Mouse (Mus musculus): ENCODE measurements around the gene Polr3c. TPM values are rescaled to one million over a fixed set of nuclear protein-coding genes. Genes with fewer than 3 reads are reported as not detected.
A peak's percentile ranks its signal among the peaks of the same experiment; 100 is the strongest.

Gene Polr3c
- polyA plus RNA-seq, 1 experiment from 2014 or later: 43.7 TPM

DNA sequence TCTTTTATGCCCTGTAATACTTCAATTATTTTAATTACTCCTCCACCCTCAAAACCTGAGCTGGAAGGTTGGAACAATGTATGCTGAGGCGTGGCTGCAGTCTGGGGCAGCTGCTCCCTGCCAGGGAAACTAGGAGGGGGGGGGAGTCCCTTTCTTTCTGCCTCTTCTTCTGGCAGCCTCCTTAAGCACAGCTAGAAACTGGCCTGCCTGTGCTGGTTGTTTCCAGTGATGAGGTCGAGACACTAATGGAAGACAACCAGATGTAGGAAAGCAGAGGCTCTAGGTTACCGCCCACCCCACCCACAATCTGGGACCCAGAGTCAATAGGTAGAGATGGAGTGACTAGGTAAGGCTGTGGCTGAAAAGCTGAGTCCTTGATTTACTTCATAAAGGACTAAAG is 51.7 kb downstream of the Polr3c start:
- DNase-seq (ENCODE audit: low spot score) (no peak), ATAC-seq (ENCODE audit: insufficient read depth, low FRiP score, low TSS enrichment) (no peak)
- Histone ChIP-seq H3K27ac (ENCODE audit: low read depth, low read length) (no peak overlapping the region), H3K4me3 (ENCODE audit: low read depth, low read length) (no peak overlapping the region), H3K36me3 (ENCODE audit: control insufficient read depth, insufficient read depth, low read length) (no peaks in the 10 kb centered on the region), H3K9me3 (ENCODE audit: control insufficient read depth, low read length) (no peaks in the 10 kb centered on the region), H3K4me1 (ENCODE audit: control insufficient read depth, insufficient read depth, low read length) (no peaks in the 10 kb centered on the region), H3K4me2 (ENCODE audit: low read depth) (no peak overlapping the region), H3K27me3 (ENCODE audit: control insufficient read depth, insufficient read depth, low read length) (no peaks in the 10 kb centered on the region; the same call in 1 of the 2 replicates), H3K9ac (ENCODE audit: low read length) (no peak overlapping the region)
- WGBS: 25% methylated on average over 3 of the region's 3 CpGs

DNA sequence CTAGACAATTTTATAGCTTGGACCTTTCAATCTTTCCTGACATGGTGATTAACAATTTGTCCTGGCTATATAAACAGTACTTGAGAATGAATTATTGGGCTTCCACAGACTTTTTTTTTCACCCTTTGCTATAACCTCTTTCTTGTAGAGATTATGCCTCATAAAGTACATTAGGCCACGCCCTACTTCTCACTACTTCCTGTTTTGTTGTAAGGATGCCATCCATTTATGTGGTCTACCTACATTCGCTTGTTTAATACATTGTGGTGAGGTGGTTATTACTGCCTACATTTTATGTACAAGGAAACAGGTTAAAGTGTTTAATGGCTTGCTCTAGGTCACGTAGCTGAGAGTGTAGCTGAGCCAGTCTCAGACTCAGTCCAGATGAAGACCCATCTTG is 52.3 kb downstream of the Polr3c start:
- no peak overlapping the region for H3K27ac ChIP-seq (ENCODE audit: low read depth, low read length)
- WGBS: 76% methylated on average over 3 of the region's 3 CpGs
- ATAC-seq (ENCODE audit: insufficient read depth, low FRiP score, low TSS enrichment) (no peak), DNase-seq (ENCODE audit: low spot score) (no peak)
- H3K4me3 ChIP-seq (ENCODE audit: low read depth, low read length): no peak overlapping the region
- H3K27me3 ChIP-seq (ENCODE audit: control insufficient read depth, insufficient read depth, low read length): no peaks in the 10 kb centered on the region; the same call in 1 of the 2 replicates
- no peaks in the 10 kb centered on the region for H3K9me3 ChIP-seq (ENCODE audit: control insufficient read depth, low read length)
- 0 out of 2 replicates have a peak, but pooled peaks cover 2% of the 10 kb centered on the region for H3K4me1 ChIP-seq (ENCODE audit: control insufficient read depth, insufficient read depth, low read length)
- no peaks in the 10 kb centered on the region for H3K36me3 ChIP-seq (ENCODE audit: control insufficient read depth, insufficient read depth, low read length)
- no peak overlapping the region for H3K4me2 ChIP-seq (ENCODE audit: low read depth)
- H3K9ac ChIP-seq (ENCODE audit: low read length): no peak overlapping the region

DNA sequence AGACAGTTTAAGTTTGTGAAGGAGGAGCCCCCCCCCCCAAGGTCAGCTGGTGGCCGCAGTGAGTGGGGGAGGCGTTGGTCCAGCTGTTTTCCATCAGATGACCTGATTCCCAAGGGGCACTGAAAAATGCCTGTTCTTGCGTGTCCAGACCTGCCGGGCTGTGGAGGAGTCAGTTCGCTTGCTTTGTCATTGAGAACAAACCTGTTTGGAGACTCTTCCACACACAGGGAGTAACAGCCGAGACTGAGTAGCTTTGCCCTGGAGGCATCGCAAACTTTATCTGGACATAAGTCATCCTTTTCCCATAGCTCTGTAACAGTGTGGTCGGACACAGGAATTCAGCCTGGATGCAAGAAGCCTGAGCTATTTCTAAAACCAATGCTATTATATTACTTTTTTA is 53.0 kb downstream of the Polr3c start:
- Histone ChIP-seq H3K36me3 (ENCODE audit: control insufficient read depth, insufficient read depth, low read length) (no peaks in the 10 kb centered on the region), H3K4me2 (ENCODE audit: low read depth) (no peak overlapping the region), H3K27me3 (ENCODE audit: control insufficient read depth, insufficient read depth, low read length) (no peaks in the 10 kb centered on the region; the same call in 1 of the 2 replicates), H3K4me1 (ENCODE audit: control insufficient read depth, insufficient read depth, low read length) (0 out of 2 replicates have a peak, but pooled peaks cover 2% of the 10 kb centered on the region), H3K9me3 (ENCODE audit: control insufficient read depth, low read length) (no peaks in the 10 kb centered on the region), H3K9ac (ENCODE audit: low read length) (no peak overlapping the region), H3K27ac (ENCODE audit: low read depth, low read length) (no peak overlapping the region; the same call in 1 of the 2 replicates), H3K4me3 (ENCODE audit: low read depth, low read length) (no peak overlapping the region)
- 49% methylated on average over 8 of the region's 8 CpGs for WGBS
- DNase-seq (ENCODE audit: low spot score) (no peak), ATAC-seq (ENCODE audit: insufficient read depth, low FRiP score, low TSS enrichment) (no peak)

DNA sequence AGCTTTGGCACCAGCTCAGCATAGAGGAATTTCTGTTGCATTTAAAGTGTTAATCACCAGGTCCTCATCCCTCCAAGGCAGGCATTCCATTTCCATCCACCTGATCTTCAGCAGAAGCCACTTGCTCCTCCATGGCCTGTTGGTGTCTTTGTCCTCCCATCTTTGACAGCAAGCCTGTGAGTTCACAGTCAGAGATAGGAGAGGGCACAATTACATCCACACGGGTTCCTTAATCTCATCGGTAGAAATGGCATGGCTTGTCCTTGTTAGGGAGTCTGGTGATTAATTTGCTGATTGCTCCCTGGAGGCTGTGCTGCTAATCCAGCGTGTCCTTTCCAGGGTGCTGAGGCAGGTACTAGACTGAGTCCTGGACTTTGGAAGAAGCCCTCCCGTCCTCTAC is 53.9 kb downstream of the Polr3c start:
- H3K9me3 ChIP-seq (ENCODE audit: control insufficient read depth, low read length): no peaks in the 10 kb centered on the region
- H3K9ac ChIP-seq (ENCODE audit: low read length): no peak overlapping the region
- H3K27ac ChIP-seq (ENCODE audit: low read depth, low read length): no peak overlapping the region
- no peaks in the 10 kb centered on the region; the same call in 1 of the 2 replicates for H3K27me3 ChIP-seq (ENCODE audit: control insufficient read depth, insufficient read depth, low read length)
- DNase-seq (ENCODE audit: low spot score): no peak
- H3K4me1 ChIP-seq (ENCODE audit: control insufficient read depth, insufficient read depth, low read length): 0 out of 2 replicates have a peak, but pooled peaks cover 2% of the 10 kb centered on the region
- H3K4me2 ChIP-seq (ENCODE audit: low read depth): no peak overlapping the region
- no peak for ATAC-seq (ENCODE audit: insufficient read depth, low FRiP score, low TSS enrichment)
- WGBS: 69% methylated on average over 4 of the region's 4 CpGs
- no peak overlapping the region for H3K4me3 ChIP-seq (ENCODE audit: low read depth, low read length)
- no peaks in the 10 kb centered on the region for H3K36me3 ChIP-seq (ENCODE audit: control insufficient read depth, insufficient read depth, low read length)

DNA sequence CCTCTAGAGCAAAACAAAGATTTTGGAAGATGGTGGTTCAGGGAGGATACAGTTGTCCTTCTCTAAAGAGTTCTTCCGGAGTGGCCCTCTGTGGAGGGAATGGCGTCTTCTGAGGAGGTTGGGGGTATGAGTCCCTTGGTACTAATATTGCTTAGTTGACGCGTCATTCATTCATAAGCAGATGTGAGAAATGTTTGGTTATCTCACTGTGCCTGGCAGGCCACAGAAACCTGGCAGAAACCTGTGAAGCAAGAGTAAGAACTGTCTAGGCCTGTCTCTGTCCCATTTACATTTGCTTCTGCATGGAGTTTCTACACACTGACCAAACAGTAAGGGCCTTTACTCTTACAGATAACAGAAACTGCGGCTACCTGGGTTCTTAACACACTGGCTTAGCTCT is 55.9 kb downstream of the Polr3c start:
- Histone ChIP-seq H3K4me2 (ENCODE audit: low read depth) (no peak overlapping the region), H3K27me3 (ENCODE audit: control insufficient read depth, insufficient read depth, low read length) (no peaks in the 10 kb centered on the region; the same call in 1 of the 2 replicates), H3K4me1 (ENCODE audit: control insufficient read depth, insufficient read depth, low read length) (0 out of 2 replicates have a peak, but pooled peaks cover 2% of the 10 kb centered on the region), H3K9me3 (ENCODE audit: control insufficient read depth, low read length) (no peaks in the 10 kb centered on the region), H3K9ac (ENCODE audit: low read length) (no peak overlapping the region), H3K4me3 (ENCODE audit: low read depth, low read length) (no peak overlapping the region), H3K27ac (ENCODE audit: low read depth, low read length) (no peak overlapping the region), H3K36me3 (ENCODE audit: control insufficient read depth, insufficient read depth, low read length) (no peaks in the 10 kb centered on the region)
- ATAC-seq (ENCODE audit: insufficient read depth, low FRiP score, low TSS enrichment) (no peak), DNase-seq (ENCODE audit: low spot score) (no peak)
- 94% methylated on average over 5 of the region's 5 CpGs for WGBS

DNA sequence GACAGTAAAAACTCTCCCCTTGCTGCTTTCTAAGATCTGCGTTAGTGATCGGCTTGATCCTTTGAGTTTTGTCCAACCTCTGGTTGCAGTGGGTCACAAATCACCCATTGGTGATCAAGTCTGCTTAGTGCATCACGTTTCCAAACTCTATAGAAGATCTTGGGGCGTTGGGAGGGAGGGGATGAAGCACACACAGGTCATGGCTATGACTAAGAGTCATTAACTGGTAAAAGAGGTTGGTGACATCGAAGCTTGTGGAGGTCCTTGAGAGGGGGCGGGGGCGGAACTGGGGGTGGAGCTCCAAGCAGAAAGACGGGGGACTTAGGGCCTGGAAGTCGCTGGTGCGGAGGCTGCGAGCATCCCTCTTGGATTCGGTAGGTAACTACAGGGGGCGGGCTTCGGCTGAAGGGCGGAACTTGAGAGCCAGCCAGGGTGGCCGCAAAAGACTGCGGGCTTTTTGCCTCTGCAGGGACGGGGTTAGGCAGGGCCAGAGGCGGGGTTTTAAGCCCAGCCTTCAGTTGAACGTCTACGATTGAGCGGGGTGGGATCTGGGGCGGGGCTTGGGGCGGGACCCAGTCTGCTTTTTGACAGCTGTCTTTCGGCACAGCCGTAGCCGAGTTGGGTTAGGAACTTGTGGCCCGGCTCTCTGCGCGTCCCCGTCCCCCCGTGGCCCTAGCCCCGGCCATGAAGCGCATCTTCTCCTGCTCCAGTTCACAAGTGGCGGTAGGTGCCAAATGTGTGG is 57.5 kb downstream of the Polr3c start, which contains the start of gene Ankrd35:
Gene Ankrd35 (plus strand): TSS at position 405 of the 742 bp plus-strand sequence.
- peak; percentile 87 for ATAC-seq (ENCODE audit: insufficient read depth, low FRiP score, low TSS enrichment)
- peak within 1 kb of the TSS; percentile 32 for H3K4me3 ChIP-seq (ENCODE audit: low read depth, low read length)
- H3K4me1 ChIP-seq (ENCODE audit: control insufficient read depth, insufficient read depth, low read length): 0 out of 2 replicates have a peak, but pooled peaks cover 2% of the 10 kb centered on the region
- peak; percentile 83 for DNase-seq (ENCODE audit: low spot score)
- WGBS: 4% methylated on average over 34 of the region's 35 CpGs
- H3K4me2 ChIP-seq (ENCODE audit: low read depth): peak within 1 kb of the TSS; percentile 52
- no peak within 1 kb of the TSS for H3K27ac ChIP-seq (ENCODE audit: low read depth, low read length)
- no peaks in the 10 kb centered on the region; the same call in 1 of the 2 replicates for H3K27me3 ChIP-seq (ENCODE audit: control insufficient read depth, insufficient read depth, low read length)
- H3K9me3 ChIP-seq (ENCODE audit: control insufficient read depth, low read length): no peaks in the 10 kb centered on the region
- H3K9ac ChIP-seq (ENCODE audit: low read length): no peak within 1 kb of the TSS
- no peaks in the 10 kb centered on the region for H3K36me3 ChIP-seq (ENCODE audit: control insufficient read depth, insufficient read depth, low read length)

DNA sequence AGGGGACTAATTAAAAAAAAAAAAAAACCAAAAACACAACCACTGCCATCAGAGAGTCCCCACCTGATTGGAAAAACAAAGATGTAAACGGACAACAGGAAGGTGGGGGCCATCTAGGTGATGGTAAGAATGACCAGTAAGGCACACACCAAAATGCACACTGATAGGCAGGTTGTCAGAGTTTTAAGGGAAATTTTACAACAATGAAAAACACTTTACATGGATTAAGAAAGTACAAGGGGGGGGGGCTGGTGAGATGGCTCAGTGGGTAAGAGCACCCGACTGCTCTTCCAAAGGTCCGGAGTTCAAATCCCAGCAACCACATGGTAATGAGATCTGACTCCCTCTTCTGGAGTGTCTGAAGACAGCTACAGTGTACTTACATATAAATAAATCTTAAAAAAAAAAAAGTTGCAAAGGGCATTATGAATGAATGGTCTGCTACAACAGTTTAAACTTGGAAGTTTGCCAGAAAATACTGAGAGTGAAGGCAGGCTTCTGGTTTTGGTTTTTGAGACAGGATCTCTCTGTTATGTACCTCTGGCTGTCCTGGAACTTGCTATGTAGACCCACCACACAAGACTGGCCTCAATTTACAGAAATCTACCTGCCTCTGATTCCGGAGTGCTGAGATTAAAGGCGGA is 58.9 kb downstream of the Polr3c start:
- Histone ChIP-seq H3K27me3 (ENCODE audit: control insufficient read depth, insufficient read depth, low read length) (no peaks in the 10 kb centered on the region; the same call in 1 of the 2 replicates), H3K27ac (ENCODE audit: low read depth, low read length) (no peak overlapping the region), H3K4me2 (ENCODE audit: low read depth) (no peak overlapping the region), H3K9ac (ENCODE audit: low read length) (no peak overlapping the region), H3K4me1 (ENCODE audit: control insufficient read depth, insufficient read depth, low read length) (0 out of 2 replicates have a peak, but pooled peaks cover 2% of the 10 kb centered on the region), H3K4me3 (ENCODE audit: low read depth, low read length) (no peak overlapping the region), H3K9me3 (ENCODE audit: control insufficient read depth, low read length) (no peaks in the 10 kb centered on the region), H3K36me3 (ENCODE audit: control insufficient read depth, insufficient read depth, low read length) (no peaks in the 10 kb centered on the region)
- no peak for DNase-seq (ENCODE audit: low spot score)
- ATAC-seq (ENCODE audit: insufficient read depth, low FRiP score, low TSS enrichment): no peak
- whole genome bisulfite sequencing: 94% methylated on average over 5 of the region's 5 CpGs

DNA sequence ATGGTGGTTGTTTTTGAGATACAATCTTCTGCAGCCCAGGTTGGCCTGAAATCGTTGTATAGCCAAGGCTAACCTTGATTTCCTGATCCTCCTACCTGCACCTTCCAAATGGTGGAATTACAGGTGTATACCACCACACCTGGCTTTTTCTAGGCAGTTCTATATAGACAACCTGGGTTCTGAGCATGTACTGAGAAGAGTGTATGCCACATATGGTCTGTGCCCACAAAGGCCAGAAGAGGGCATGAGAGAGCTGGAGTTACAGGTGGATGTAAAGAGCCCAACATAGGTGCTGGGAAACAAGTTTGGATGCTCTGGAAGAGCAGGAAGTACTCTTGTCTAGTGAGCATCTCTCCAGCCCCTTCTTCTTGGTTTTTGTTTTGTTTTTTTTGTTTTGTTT is 60.1 kb downstream of the Polr3c start:
- no peak overlapping the region for H3K4me2 ChIP-seq (ENCODE audit: low read depth)
- no peak for DNase-seq (ENCODE audit: low spot score)
- H3K9me3 ChIP-seq (ENCODE audit: control insufficient read depth, low read length): no peaks in the 10 kb centered on the region
- H3K4me3 ChIP-seq (ENCODE audit: low read depth, low read length): no peak overlapping the region
- H3K4me1 ChIP-seq (ENCODE audit: control insufficient read depth, insufficient read depth, low read length): 0 out of 2 replicates have a peak, but pooled peaks cover 2% of the 10 kb centered on the region
- no peak overlapping the region for H3K27ac ChIP-seq (ENCODE audit: low read depth, low read length)
- H3K27me3 ChIP-seq (ENCODE audit: control insufficient read depth, insufficient read depth, low read length): no peaks in the 10 kb centered on the region; the same call in 1 of the 2 replicates
- H3K9ac ChIP-seq (ENCODE audit: low read length): no peak overlapping the region
- no peak for ATAC-seq (ENCODE audit: insufficient read depth, low FRiP score, low TSS enrichment)
- WGBS: 42% methylated on average over 1 of the region's 1 CpGs
- no peaks in the 10 kb centered on the region for H3K36me3 ChIP-seq (ENCODE audit: control insufficient read depth, insufficient read depth, low read length)
